Mouse (Mus musculus) MEL (cell line): ENCODE measurements around the gene Mob3c. TPM values are rescaled to one million over a fixed set of nuclear protein-coding genes. Genes with fewer than 3 reads are reported as not detected.

ENCODE experiments used
- DNase-seq: peaks from one replicate; pipeline ENCODE4 v3.0.0; 2011; ENCODE audit warnings: low read depth, low spot score
- H3K27ac ChIP-seq: 2 replicates; pipeline ENCODE4 v1.5.1; 2012; ENCODE audit warnings: low read depth, mild to moderate bottlenecking, control low read depth, low read length, moderate library complexity; ENCODE audit not compliant: control insufficient read depth
- H3K27me3 ChIP-seq, 2 experiments: fragments of 150-350 bp in 1 of 2; sonication (generic) in 1 of 2; 2 replicates each; pipeline ENCODE4 v1.6.1; 2012; ENCODE audit warnings: low read length in 2 of 2, mild to moderate bottlenecking in 2 of 2, improper control_type of control experiment in 1 of 2, moderate library complexity in 1 of 2; ENCODE audit not compliant: insufficient read depth in 2 of 2, control insufficient read depth in 1 of 2
- H3K36me3 ChIP-seq, 2 experiments: 2 replicates each; pipeline ENCODE4 v1.6.1; 2012 to 2014; ENCODE audit warnings: low read length in 2 of 2, improper control_type of control experiment in 1 of 2, inconsistent platforms in 1 of 2, mild to moderate bottlenecking in 1 of 2; ENCODE audit not compliant: insufficient read depth in 2 of 2, control insufficient read depth in 1 of 2
- H3K4me1 ChIP-seq, 2 experiments: fragments of 150-350 bp in 1 of 2; sonication (generic) in 1 of 2; 2 replicates each; pipeline ENCODE4 v1.6.1; 2012; ENCODE audit warnings: low read length in 2 of 2, improper control_type of control experiment in 1 of 2, mild to moderate bottlenecking in 1 of 2; ENCODE audit not compliant: insufficient read depth in 2 of 2, control insufficient read depth in 1 of 2
- H3K4me3 ChIP-seq, 2 experiments: fragments of 150-350 bp in 1 of 2; sonication (generic) in 1 of 2; 2 replicates each; pipeline ENCODE4 v1.5.1; 2012; ENCODE audit warnings: low read depth in 2 of 2, low read length in 2 of 2, mild to moderate bottlenecking in 2 of 2, moderate library complexity in 2 of 2, control low read depth in 1 of 2, improper control_type of control experiment in 1 of 2; ENCODE audit not compliant: control insufficient read depth in 1 of 2, insufficient read depth in 1 of 2
- H3K79me2 ChIP-seq: 2 replicates; pipeline ENCODE4 v1.6.1; 2012; ENCODE audit warnings: mild to moderate bottlenecking, low read length, moderate library complexity; ENCODE audit not compliant: control insufficient read depth, poor library complexity, insufficient read depth
- H3K9ac ChIP-seq: 2 replicates; pipeline ENCODE4 v1.6.1; 2012; ENCODE audit warnings: low read depth, mild to moderate bottlenecking, control low read depth, low read length, moderate library complexity; ENCODE audit not compliant: control insufficient read depth, poor library complexity, severe bottlenecking
- H3K9me3 ChIP-seq: fragments of 150-350 bp; sonication (generic); replicated peaks from 2 replicates; pipeline ENCODE4 v1.6.1; 2012; ENCODE audit warnings: mild to moderate bottlenecking, low read length, improper control_type of control experiment, moderate library complexity; ENCODE audit not compliant: insufficient read depth
- CTCF ChIP-seq, 3 experiments: IDR thresholded peaks in 2 of 3; conservative IDR thresholded peaks in 1 of 3; 2 replicates each; pipeline ENCODE4 v1.5.1; 2011 to 2012; ENCODE audit warnings: low read length in 3 of 3, low read depth in 2 of 3, mild to moderate bottlenecking in 2 of 3, improper control_type of control experiment in 1 of 3, inconsistent platforms in 1 of 3, mixed read lengths in 1 of 3, moderate library complexity in 1 of 3; ENCODE audit not compliant: control insufficient read depth in 1 of 3, insufficient read depth in 1 of 3, poor library complexity in 1 of 3, severe bottlenecking in 1 of 3
- E2F4 ChIP-seq: IDR thresholded peaks from 2 replicates; pipeline ENCODE4 v1.6.1; 2011; ENCODE audit warnings: low read depth, low read length, improper control_type of control experiment, borderline replicate concordance
- EP300 ChIP-seq, 2 experiments: IDR thresholded peaks; 2 replicates each; pipeline ENCODE4 v1.6.1; 2011; ENCODE audit warnings: improper control_type of control experiment in 2 of 2, low read length in 2 of 2, low read depth in 1 of 2, mild to moderate bottlenecking in 1 of 2
- ETS1 ChIP-seq: IDR thresholded peaks from 2 replicates; pipeline ENCODE4 v1.6.1; 2012; ENCODE audit warnings: low read depth, mild to moderate bottlenecking, inconsistent platforms, low read length, improper control_type of control experiment, moderate library complexity
- GABPA ChIP-seq: IDR thresholded peaks from 2 replicates; pipeline ENCODE4 v1.6.1; 2012; ENCODE audit warnings: low read depth, mild to moderate bottlenecking, inconsistent platforms, low read length, improper control_type of control experiment, moderate library complexity
- HCFC1 ChIP-seq: IDR thresholded peaks from 2 replicates; pipeline ENCODE4 v1.6.1; 2012; ENCODE audit warnings: low read depth, mild to moderate bottlenecking, inconsistent platforms, low read length, improper control_type of control experiment, moderate library complexity
- MAFK ChIP-seq: IDR thresholded peaks from 2 replicates; pipeline ENCODE4 v1.6.1; 2011; ENCODE audit warnings: low read depth, mild to moderate bottlenecking, low read length, improper control_type of control experiment, borderline replicate concordance
- MAX ChIP-seq: IDR thresholded peaks from 2 replicates; pipeline ENCODE4 v1.6.1; 2011; ENCODE audit warnings: low read length, improper control_type of control experiment
- MXI1 ChIP-seq: IDR thresholded peaks from 2 replicates; pipeline ENCODE4 v1.6.1; 2011; ENCODE audit warnings: mild to moderate bottlenecking, low read depth, low read length, improper control_type of control experiment
- NRF1 ChIP-seq: IDR thresholded peaks from 2 replicates; pipeline ENCODE4 v1.6.1; 2014; ENCODE audit warnings: low read depth, mild to moderate bottlenecking, inconsistent platforms, low read length, improper control_type of control experiment, moderate library complexity; ENCODE audit not compliant: poor library complexity, insufficient read depth, severe bottlenecking
- RCOR1 ChIP-seq: IDR thresholded peaks from 2 replicates; pipeline ENCODE4 v1.6.1; 2012; ENCODE audit warnings: low read depth, mild to moderate bottlenecking, inconsistent platforms, low read length, improper control_type of control experiment
- SIN3A ChIP-seq: IDR thresholded peaks from 2 replicates; pipeline ENCODE4 v1.6.1; 2012; ENCODE audit warnings: low read length, improper control_type of control experiment, inconsistent platforms
- TBP ChIP-seq: IDR thresholded peaks from 2 replicates; pipeline ENCODE4 v1.8.0; 2011; ENCODE audit warnings: low read depth, low read length, improper control_type of control experiment
- TCF12 ChIP-seq: IDR thresholded peaks from 2 replicates; pipeline ENCODE4 v1.6.1; 2014; ENCODE audit warnings: low read depth, mild to moderate bottlenecking, inconsistent platforms, low read length, improper control_type of control experiment, moderate library complexity
- USF2 ChIP-seq, 2 experiments: IDR thresholded peaks; 2 replicates each; pipeline ENCODE4 v1.6.1; 2011 to 2012; ENCODE audit warnings: improper control_type of control experiment in 2 of 2, low read length in 2 of 2, borderline replicate concordance in 1 of 2, inconsistent platforms in 1 of 2, low read depth in 1 of 2, mild to moderate bottlenecking in 1 of 2; ENCODE audit not compliant: insufficient read depth in 1 of 2
- ZKSCAN1 ChIP-seq: IDR thresholded peaks from 2 replicates; pipeline ENCODE4 v1.6.1; 2012; ENCODE audit warnings: low read depth, mild to moderate bottlenecking, inconsistent platforms, low read length, improper control_type of control experiment, moderate library complexity
- polyA plus RNA-seq, 2 experiments: library from polyadenylated mRNA; stranded (reverse) in 1 of 2; unstranded in 1 of 2; fragments of >175 nt in 1 of 2; fragments of >200 nt in 1 of 2; gene quantifications; 2 replicates each; pipeline versions ENCODE4 v1.2.1 to v1.2.4; 2012; ENCODE audit warnings: low replicate concordance in 2 of 2, low read depth in 1 of 2; ENCODE audit not compliant: insufficient read length in 2 of 2, insufficient read depth in 1 of 2, missing spikeins in 1 of 2
- total RNA-seq: library from RNA; depleted of rRNA; stranded (reverse); fragments of 300-350 nt; gene quantifications from 2 replicates; pipeline ENCODE4 v1.2.3, GENCODE M21; 2012

Mob3c gene
- total and polyA plus RNA-seq, 3 experiments: 9.5 to 17.7 TPM; not detected in 1

DNA sequence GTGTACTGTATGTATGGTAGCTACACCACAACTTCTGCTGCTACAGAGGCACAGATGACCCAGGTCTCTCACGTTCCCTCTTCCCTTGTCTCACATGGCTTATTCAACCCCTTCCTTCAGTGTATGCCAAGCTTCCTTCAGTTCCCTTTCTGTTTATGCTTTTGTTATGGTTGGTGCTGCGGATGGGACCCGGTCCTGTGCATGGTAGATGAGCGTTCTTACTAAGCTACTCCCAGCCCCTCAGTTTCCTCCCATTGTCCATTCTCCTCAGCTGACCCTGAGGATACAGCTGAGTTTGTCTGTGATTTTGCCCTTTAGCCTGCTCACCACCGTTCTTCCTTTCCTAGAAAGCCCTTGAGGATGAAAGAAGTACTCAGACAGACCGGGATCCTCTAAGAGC is 23.7 kb downstream of the Mob3c start:
- no peaks in the 10 kb centered on the region for H3K79me2 ChIP-seq
- H3K27me3 ChIP-seq: no peaks in the 10 kb centered on the region
- H3K9ac ChIP-seq: no peak overlapping the region
- DNase-seq: no peak
- H3K4me3 ChIP-seq: no peak overlapping the region
- peaks cover 6 to 48% of the 10 kb centered on the region in 2 experiments for H3K36me3 ChIP-seq
- H3K4me1 ChIP-seq: peaks cover 39 to 52% of the 10 kb centered on the region in 2 experiments
- TF ChIP-seq GABPA (no peak), ETS1 (no peak)
- no peak overlapping the region for H3K27ac ChIP-seq
- no peaks in the 10 kb centered on the region for H3K9me3 ChIP-seq

DNA sequence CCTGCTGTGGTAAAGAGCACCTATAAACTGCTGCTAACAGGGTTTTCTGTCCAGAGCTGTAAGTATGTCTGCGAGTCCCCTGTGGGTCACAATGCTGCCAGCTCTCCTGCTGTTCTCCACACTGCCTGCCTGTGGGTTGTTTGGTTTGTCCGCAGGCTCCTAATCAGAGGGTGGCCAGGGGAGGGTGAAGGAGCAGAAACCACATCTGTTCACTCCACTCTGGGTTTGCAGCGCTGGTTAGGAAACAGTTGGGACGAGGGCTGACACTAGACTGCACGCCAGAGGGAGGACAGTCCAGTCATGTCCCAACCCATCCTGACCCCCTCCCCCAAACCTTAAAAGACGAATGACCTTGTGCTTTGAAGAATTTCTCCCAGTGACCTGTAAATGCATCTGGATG is 27.2 kb downstream of the Mob3c start:
- DNase-seq: no peak
- H3K27me3 ChIP-seq: no peaks in the 10 kb centered on the region
- TF ChIP-seq E2F4 (no peak), CTCF (IDR thresholded peaks at IDR 0.05 in 2 of 3, conservative IDR thresholded peaks at IDR 0.05 in 1 of 3; ENCODE audit: control insufficient read depth in 1 of 3, insufficient read depth in 1 of 3, low read depth in 2 of 3, low read length in 3 of 3, poor library complexity in 1 of 3, severe bottlenecking in 1 of 3) (no peak), SIN3A (no peak), TCF12 (no peak), MAX (no peak), MAFK (no peak), MXI1 (no peak), HCFC1 (no peak)
- H3K4me1 ChIP-seq: peaks cover 23 to 40% of the 10 kb centered on the region in 2 experiments
- H3K4me3 ChIP-seq: no peak overlapping the region
- peaks cover 7 to 32% of the 10 kb centered on the region in 2 experiments for H3K36me3 ChIP-seq
- no peaks in the 10 kb centered on the region for H3K9me3 ChIP-seq
- H3K9ac ChIP-seq: no peak overlapping the region
- H3K79me2 ChIP-seq: no peaks in the 10 kb centered on the region
- no peak overlapping the region; the same call in 1 of the 2 replicates for H3K27ac ChIP-seq

DNA sequence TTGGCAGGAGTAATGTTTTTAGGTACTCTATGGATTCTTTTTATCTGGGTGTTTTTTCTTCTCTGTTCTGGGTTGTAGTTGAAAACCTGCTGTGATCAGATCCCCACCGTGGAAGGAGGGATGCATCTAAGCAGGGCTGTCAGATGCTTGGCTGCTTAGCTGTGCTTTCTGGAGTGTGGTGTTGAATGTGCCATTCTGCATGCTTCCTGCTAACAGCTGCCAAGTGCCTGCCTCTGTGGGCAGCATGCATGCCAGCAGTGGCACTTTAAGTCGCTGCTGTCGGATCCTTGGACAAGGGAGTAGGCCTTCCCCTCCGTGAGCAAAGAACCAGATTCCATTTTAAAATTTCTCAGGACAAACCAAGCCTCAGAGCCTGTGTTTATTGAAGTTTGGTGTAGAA is 27.7 kb downstream of the Mob3c start:
- peak overlapping the region; percentile 56 for H3K27ac ChIP-seq
- no peaks in the 10 kb centered on the region for H3K9me3 ChIP-seq
- H3K4me3 ChIP-seq: no peak overlapping the region
- TF ChIP-seq USF2 (IDR thresholded peaks at IDR 0.05; ENCODE audit: borderline replicate concordance in 1 of 2, insufficient read depth in 1 of 2, low read depth in 1 of 2, low read length in 2 of 2) (no peak), ZKSCAN1 (no peak), NRF1 (no peak), CTCF (IDR thresholded peaks at IDR 0.05 in 2 of 3, conservative IDR thresholded peaks at IDR 0.05 in 1 of 3; ENCODE audit: control insufficient read depth in 1 of 3, insufficient read depth in 1 of 3, low read depth in 2 of 3, low read length in 3 of 3, poor library complexity in 1 of 3, severe bottlenecking in 1 of 3) (no peak), TBP (no peak), EP300 (IDR thresholded peaks at IDR 0.05; ENCODE audit: low read depth in 1 of 2, low read length in 2 of 2) (no peak), MAX (no peak), RCOR1 (no peak)
- H3K79me2 ChIP-seq: no peaks in the 10 kb centered on the region
- peaks cover 6 to 28% of the 10 kb centered on the region in 2 experiments for H3K36me3 ChIP-seq
- no peak overlapping the region for H3K9ac ChIP-seq
- no peak for DNase-seq
- peaks cover 23 to 37% of the 10 kb centered on the region in 2 experiments for H3K4me1 ChIP-seq
- no peaks in the 10 kb centered on the region for H3K27me3 ChIP-seq
